Mouse (Mus musculus): ENCODE results near the gene Spp1. TPM values are rescaled to one million over a fixed set of nuclear protein-coding genes. Genes with fewer than 3 reads are reported as not detected.
"Not testable (repeated sequence)": the region's sequence is repeated elsewhere in the genome, so short reads cannot be mapped to it uniquely, and the experiment has no call there.

Spp1 gene
- polyA plus RNA-seq, 1 experiment = 18.6 TPM

DNA sequence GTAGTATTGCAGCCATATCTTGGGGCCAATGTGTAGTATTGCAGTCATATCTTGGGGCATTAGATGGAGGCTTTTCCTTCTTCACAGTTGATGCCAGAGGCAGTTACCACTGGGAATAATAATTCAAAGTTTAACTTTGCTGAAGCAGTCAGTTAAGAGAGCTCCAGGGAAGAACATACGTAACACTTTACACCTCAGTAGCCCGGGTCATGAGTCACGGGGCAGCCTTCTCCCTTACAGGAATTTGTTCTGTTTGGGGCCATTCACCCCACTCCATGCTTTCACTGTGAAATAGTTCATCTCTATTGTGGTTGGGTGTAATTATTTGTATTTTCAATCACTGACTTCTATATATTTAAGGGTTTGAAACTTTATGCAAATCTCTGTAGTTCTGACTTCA, 11.1 kb upstream of the Spp1 start:
- H3K27ac ChIP-seq (ENCODE audit: insufficient read depth, low read length) = no peak overlapping the region
- TF ChIP-seq CTCF (IDR thresholded peaks at IDR 0.05; ENCODE audit: extremely low read depth, insufficient read depth, low read length) (no peak), POLR2A (IDR thresholded peaks at IDR 0.05; ENCODE audit: extremely low read depth, insufficient read depth, low read length) (no peak)
- no peaks in the 10 kb centered on the region for H3K4me1 ChIP-seq (ENCODE audit: control insufficient read depth, insufficient read depth, low read length)
- H3K4me3 ChIP-seq (ENCODE audit: insufficient read depth, low read length) = no peak overlapping the region

DNA sequence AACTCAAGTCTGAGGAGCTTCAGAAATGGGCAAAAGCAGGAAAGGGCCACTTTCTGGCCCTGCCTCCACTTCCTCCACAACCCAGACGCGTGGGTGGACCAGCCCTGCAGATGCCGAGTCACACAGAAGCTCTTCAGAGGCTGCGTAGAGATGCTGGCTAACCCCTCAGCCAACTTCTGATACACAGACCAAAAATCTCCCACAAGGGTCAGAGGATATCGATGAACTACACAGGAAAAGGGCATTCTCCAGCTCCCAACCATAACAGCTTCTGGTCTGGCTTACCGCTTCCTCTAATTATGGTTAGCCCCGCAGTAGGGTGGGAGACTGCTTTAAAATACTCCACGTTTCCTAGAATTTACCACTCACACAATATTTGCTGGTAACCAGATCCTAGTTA, 9.0 kb upstream of the Spp1 start:
- no peaks in the 10 kb centered on the region for H3K4me1 ChIP-seq (ENCODE audit: control insufficient read depth, insufficient read depth, low read length)
- no peak overlapping the region for H3K4me3 ChIP-seq (ENCODE audit: insufficient read depth, low read length)
- no peak for TF ChIP-seq CTCF (IDR thresholded peaks at IDR 0.05; ENCODE audit: extremely low read depth, insufficient read depth, low read length)
- TF ChIP-seq POLR2A (IDR thresholded peaks at IDR 0.05; ENCODE audit: extremely low read depth, insufficient read depth, low read length) = no peak
- H3K27ac ChIP-seq (ENCODE audit: insufficient read depth, low read length) = no peak overlapping the region

DNA sequence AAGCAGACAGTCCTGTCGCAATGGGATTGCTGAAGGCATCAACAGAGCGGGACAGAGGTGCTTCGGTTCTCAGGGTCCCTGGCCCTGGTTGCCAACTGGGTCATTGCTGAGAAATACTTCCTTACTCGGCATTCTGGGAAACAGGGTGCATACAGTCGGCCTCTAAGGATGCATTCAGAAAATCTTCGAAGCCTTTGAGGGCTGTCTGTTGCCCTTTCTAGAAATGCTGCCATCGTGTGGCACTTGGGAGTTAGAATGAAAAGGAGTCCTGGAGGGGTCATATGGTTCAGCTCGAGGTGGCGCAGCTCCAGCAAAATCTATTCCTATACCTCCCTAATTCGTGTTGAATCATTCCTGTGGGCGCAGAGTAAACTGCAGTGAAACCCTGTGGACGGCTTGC, 2.0 kb upstream of the Spp1 start:
- TF ChIP-seq POLR2A (IDR thresholded peaks at IDR 0.05; ENCODE audit: extremely low read depth, insufficient read depth, low read length) = no peak
- peak; percentile 26; the same call in 1 of the 2 replicates for TF ChIP-seq CTCF (IDR thresholded peaks at IDR 0.05; ENCODE audit: extremely low read depth, insufficient read depth, low read length)
- Histone ChIP-seq H3K4me1 (ENCODE audit: control insufficient read depth, insufficient read depth, low read length) (no peaks in the 10 kb centered on the region), H3K4me3 (ENCODE audit: insufficient read depth, low read length) (no peak overlapping the region), H3K27ac (ENCODE audit: insufficient read depth, low read length) (no peak overlapping the region)

- Histone ChIP-seq H3K4me1 (ENCODE audit: control insufficient read depth, insufficient read depth, low read length) (no peaks in the 10 kb centered on the region), H3K27ac (ENCODE audit: insufficient read depth, low read length) (no peak overlapping the region), H3K4me3 (ENCODE audit: insufficient read depth, low read length) (no peak overlapping the region)
- TF ChIP-seq POLR2A (IDR thresholded peaks at IDR 0.05; ENCODE audit: extremely low read depth, insufficient read depth, low read length) (no peak), CTCF (IDR thresholded peaks at IDR 0.05; ENCODE audit: extremely low read depth, insufficient read depth, low read length) (no peak)
Observed at GRCm38 (mm10) chr5:104433968-104434565, 851 bp upstream of the Spp1 start.

- no peak overlapping the region for H3K27ac ChIP-seq (ENCODE audit: insufficient read depth, low read length)
- no peaks in the 10 kb centered on the region for H3K4me1 ChIP-seq (ENCODE audit: control insufficient read depth, insufficient read depth, low read length)
- TF ChIP-seq CTCF (IDR thresholded peaks at IDR 0.05; ENCODE audit: extremely low read depth, insufficient read depth, low read length) (no peak), POLR2A (IDR thresholded peaks at IDR 0.05; ENCODE audit: extremely low read depth, insufficient read depth, low read length) (no peak)
- H3K4me3 ChIP-seq (ENCODE audit: insufficient read depth, low read length) = no peak overlapping the region
Observed at GRCm38 (mm10) chr5:104436406-104437076, 1.6 kb downstream of the Spp1 start.

- TF ChIP-seq POLR2A (IDR thresholded peaks at IDR 0.05; ENCODE audit: extremely low read depth, insufficient read depth, low read length) = no peak
- no peak for TF ChIP-seq CTCF (IDR thresholded peaks at IDR 0.05; ENCODE audit: extremely low read depth, insufficient read depth, low read length)
Observed at GRCm38 (mm10) chr5:104442396-104442795, 7.5 kb downstream of the Spp1 start.

GRCm38 (mm10) chr5:104442850-104443249, 7.9 kb downstream of the Spp1 start:
- Histone ChIP-seq H3K4me3 (ENCODE audit: insufficient read depth, low read length) (no peak overlapping the region), H3K27ac (ENCODE audit: insufficient read depth, low read length) (no peak overlapping the region), H3K4me1 (ENCODE audit: control insufficient read depth, insufficient read depth, low read length) (no peaks in the 10 kb centered on the region)
- no peak for TF ChIP-seq CTCF (IDR thresholded peaks at IDR 0.05; ENCODE audit: extremely low read depth, insufficient read depth, low read length)
- TF ChIP-seq POLR2A (IDR thresholded peaks at IDR 0.05; ENCODE audit: extremely low read depth, insufficient read depth, low read length) = no peak

More at GRCm38 (mm10) chr5:104442396-104442795, 7.5 kb downstream of the Spp1 start:
- Histone ChIP-seq H3K4me1 (ENCODE audit: control insufficient read depth, insufficient read depth, low read length) (no peaks in the 10 kb centered on the region), H3K27ac (ENCODE audit: insufficient read depth, low read length) (no peak overlapping the region), H3K4me3 (ENCODE audit: insufficient read depth, low read length) (no peak overlapping the region)

GRCm38 (mm10) chr5:104446156-104446555, 11.2 kb downstream of the Spp1 start:
- H3K27ac ChIP-seq (ENCODE audit: insufficient read depth, low read length) = no peak overlapping the region
- H3K4me3 ChIP-seq (ENCODE audit: insufficient read depth, low read length) = no peak overlapping the region
- no peaks in the 10 kb centered on the region for H3K4me1 ChIP-seq (ENCODE audit: control insufficient read depth, insufficient read depth, low read length)
- TF ChIP-seq CTCF (IDR thresholded peaks at IDR 0.05; ENCODE audit: extremely low read depth, insufficient read depth, low read length) (peak; percentile 93), POLR2A (IDR thresholded peaks at IDR 0.05; ENCODE audit: extremely low read depth, insufficient read depth, low read length) (no peak)

DNA sequence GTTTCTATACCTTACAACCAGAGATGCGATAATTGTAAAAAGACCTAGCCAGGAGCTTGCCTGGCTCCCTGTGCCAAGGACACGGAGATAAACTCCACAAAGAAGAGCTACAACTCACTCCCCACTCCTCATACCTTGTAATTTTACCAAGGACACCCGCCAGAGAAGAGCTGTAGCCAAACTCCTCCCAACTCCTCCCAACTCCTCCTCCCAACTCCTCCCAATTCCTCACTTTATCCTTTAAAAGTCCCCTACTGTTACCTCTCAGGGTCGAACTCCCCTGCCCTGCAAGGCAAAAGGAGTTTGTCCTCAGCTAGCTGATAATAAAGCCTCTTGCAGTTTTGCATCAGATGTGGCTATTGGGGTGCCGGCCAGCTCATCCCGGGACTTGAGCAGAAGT, 13.4 kb downstream of the Spp1 start:
- not testable (repeated sequence) for H3K4me3 ChIP-seq (ENCODE audit: insufficient read depth, low read length); H3K4me1 ChIP-seq (ENCODE audit: control insufficient read depth, insufficient read depth, low read length)

GRCm38 (mm10) chr5:104449491-104449890, 14.6 kb downstream of the Spp1 start:
- TF ChIP-seq POLR2A (IDR thresholded peaks at IDR 0.05; ENCODE audit: extremely low read depth, insufficient read depth, low read length) (no peak), CTCF (IDR thresholded peaks at IDR 0.05; ENCODE audit: extremely low read depth, insufficient read depth, low read length) (no peak)
- H3K4me1 ChIP-seq (ENCODE audit: control insufficient read depth, insufficient read depth, low read length) = no peaks in the 10 kb centered on the region
- no peak overlapping the region for H3K4me3 ChIP-seq (ENCODE audit: insufficient read depth, low read length)

More for the DNA sequence above, 13.4 kb downstream of the Spp1 start:
- not testable (repeated sequence) for H3K27ac ChIP-seq (ENCODE audit: insufficient read depth, low read length)

More at GRCm38 (mm10) chr5:104449491-104449890, 14.6 kb downstream of the Spp1 start:
- no peak overlapping the region for H3K27ac ChIP-seq (ENCODE audit: insufficient read depth, low read length)

Measured in cortical plate, adult 2 months (tissue).